9 mouse cellular contexts compared by ENCODE assay signal in the genomic region with DNA sequence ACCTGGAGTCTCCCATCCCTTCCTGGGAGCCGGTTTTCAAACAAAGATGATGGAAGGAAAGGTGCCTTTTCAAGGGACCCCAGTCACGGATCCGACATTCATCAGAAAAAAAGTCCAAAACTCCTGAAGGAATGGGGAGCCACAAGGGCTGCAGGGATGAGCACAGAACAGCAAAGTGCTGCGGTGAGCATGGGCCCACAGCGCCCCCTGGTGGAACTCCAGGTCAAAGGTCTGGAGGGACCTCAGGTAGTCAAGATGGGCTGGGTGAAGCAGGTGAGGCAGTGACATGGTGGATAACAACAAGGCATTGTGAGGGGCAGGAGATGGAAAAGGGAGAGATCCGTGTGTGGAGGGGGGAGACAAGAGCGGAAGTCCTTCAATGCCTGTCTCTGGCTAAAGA. TPM values are rescaled to one million over a fixed set of nuclear protein-coding genes. Genes with fewer than 3 reads are reported as not detected.
DNase-seq lines count a peak whose midpoint lies in the region; ATAC-seq and TF ChIP-seq lines count a peak whose summit lies in the region.
"Had no signal": no experiment of that assay in that cellular context is flagged by ENCODE, and none has a peak within 500 bp of the region (broad histone marks: within the 10 kb centered on the region; RNA-seq: fewer than 3 reads in every experiment).

No protein-coding gene starts in this region.

- no peaks in the 10 kb centered on the region for H3K9me3 ChIP-seq in forebrain, embryonic 16.5 days (ENCODE audit: control insufficient read depth, low read length)
- no peaks in the 10 kb centered on the region for H3K9me3 ChIP-seq in hindbrain, postnatal 0 days (ENCODE audit: low read length)
- H3K9me3 ChIP-seq in midbrain, embryonic 15.5 days = no peaks in the 10 kb centered on the region
- H3K9me3 ChIP-seq: limb, embryonic 13.5 days had no signal

- TF ChIP-seq CTCF in hindbrain, postnatal 0 days (IDR thresholded peaks at IDR 0.05; ENCODE audit: low read depth) = peak; percentile 99

- no peaks in the 10 kb centered on the region for H3K27me3 ChIP-seq in forebrain, embryonic 16.5 days (replicated peaks; ENCODE audit: control insufficient read depth, insufficient read depth, low read length)
- no peaks in the 10 kb centered on the region for H3K27me3 ChIP-seq in hindbrain, postnatal 0 days (ENCODE audit: insufficient read depth, low read length)
- no peaks in the 10 kb centered on the region for H3K27me3 ChIP-seq in midbrain, embryonic 15.5 days (replicated peaks)
- H3K27me3 ChIP-seq: limb, embryonic 13.5 days had no signal

- H3K4me1 ChIP-seq in forebrain, embryonic 16.5 days (replicated peaks; ENCODE audit: control insufficient read depth, insufficient read depth, low read length) = no peaks in the 10 kb centered on the region
- peaks cover 3% of the 10 kb centered on the region for H3K4me1 ChIP-seq in hindbrain, postnatal 0 days (ENCODE audit: insufficient read depth, low read length)
- H3K4me1 ChIP-seq in midbrain, embryonic 15.5 days = peaks cover 9% of the 10 kb centered on the region; the same call in 1 of the 2 replicates

- ATAC-seq in forebrain, embryonic 16.5 days = peak; percentile 43; the same call in 1 of the 2 replicates
- peak; percentile 72; the same call in 1 of the 2 replicates for ATAC-seq in hindbrain, postnatal 0 days
- ATAC-seq in midbrain, embryonic 15.5 days (replicated peaks) = peak; percentile 74

- H3K9ac ChIP-seq in forebrain, embryonic 16.5 days (replicated peaks; ENCODE audit: low read depth, low read length) = no peak overlapping the region
- H3K9ac ChIP-seq in hindbrain, postnatal 0 days (replicated peaks; ENCODE audit: low read length) = no peak overlapping the region
- no peak overlapping the region for H3K9ac ChIP-seq in midbrain, embryonic 15.5 days
- H3K9ac ChIP-seq: limb, embryonic 13.5 days had no signal

- no peak overlapping the region for H3K4me3 ChIP-seq in forebrain, embryonic 16.5 days (replicated peaks; ENCODE audit: low read length)
- no peak overlapping the region for H3K4me3 ChIP-seq in hindbrain, postnatal 0 days (ENCODE audit: low read length)
- no peak overlapping the region for H3K4me3 ChIP-seq in midbrain, embryonic 15.5 days
- H3K4me3 ChIP-seq: limb, embryonic 13.5 days had no signal

- no peaks in the 10 kb centered on the region for H3K36me3 ChIP-seq in forebrain, embryonic 16.5 days (ENCODE audit: control insufficient read depth, insufficient read depth)
- H3K36me3 ChIP-seq in hindbrain, postnatal 0 days (ENCODE audit: insufficient read depth, low read length) = no peaks in the 10 kb centered on the region
- H3K36me3 ChIP-seq in midbrain, embryonic 15.5 days (replicated peaks) = no peaks in the 10 kb centered on the region

- H3K4me2 ChIP-seq in forebrain, embryonic 16.5 days (ENCODE audit: low read length) = no peak overlapping the region
- no peak overlapping the region for H3K4me2 ChIP-seq in hindbrain, postnatal 0 days (ENCODE audit: low read depth, low read length)
- no peak overlapping the region for H3K4me2 ChIP-seq in midbrain, embryonic 15.5 days
- H3K4me2 ChIP-seq: limb, embryonic 13.5 days had no signal

- intact Hi-C loops in left cerebral cortex, postnatal 36 days (cut with DNase I) = loop anchor here (1.0 to 5.0 kb wide), 3 partner anchors 97 to 600 kb away; no protein-coding TSS in a partner anchor

- H3K27ac ChIP-seq in forebrain, embryonic 16.5 days (ENCODE audit: low read length) = no peak overlapping the region
- H3K27ac ChIP-seq in hindbrain, postnatal 0 days = no peak overlapping the region
- no peak overlapping the region for H3K27ac ChIP-seq in midbrain, embryonic 15.5 days
- H3K27ac ChIP-seq: limb, embryonic 13.5 days had no signal

- WGBS in forebrain, embryonic 16.5 days = 7% methylated on average over 7 of the region's 7 CpGs
- WGBS in hindbrain, postnatal 0 days = 4% methylated on average over 7 of the region's 7 CpGs
- 5% methylated on average over 7 of the region's 7 CpGs for WGBS in midbrain, embryonic 15.5 days

- peak; percentile 73 for DNase-seq in gastrocnemius, adult 18-20 months (ENCODE audit: low spot score)
- no peak for DNase-seq in gastrocnemius, postnatal 25 days
- peak; percentile 65 for DNase-seq in cerebellum, adult 11-12 months
- peak; percentile 89 for DNase-seq in hindbrain, postnatal 0 days (ENCODE audit: low spot score)
- DNase-seq in left cerebral cortex, postnatal 36 days (ENCODE audit: low spot score in 2 of 2) = peak; percentile 72 to 75
- peak; percentile 58 to 74 for DNase-seq in spleen, postnatal 14 days (ENCODE audit: low spot score in 2 of 2)

RNA-seq across cellular contexts. Expression of a gene that starts 24.9 kb away (rescaled TPM):
- total RNA-seq in gastrocnemius, adult 18-20 months (2021) = 1 to 10 TPM; 1.2 to 1.7 TPM
- 1 to 10 TPM; 1.8 to 2.0 TPM for total RNA-seq in gastrocnemius, postnatal 25 days (2021)
- polyA plus RNA-seq in forebrain, embryonic 16.5 days (2015; fragmentation: Nextera tagmentation; extraction: Ambion mirVana) = 1.8 and 2.8 TPM in 2 replicates
- 6.0 and 7.8 TPM in 2 replicates for total RNA-seq in hindbrain, postnatal 0 days (2014; rRNA removed)
- polyA plus RNA-seq in hindbrain, postnatal 0 days (2015; fragmentation: Nextera tagmentation; extraction: Ambion mirVana) = 1.8 and 2.3 TPM in 2 replicates
- 1 to 10 TPM; 3.5 TPM for total RNA-seq in left cerebral cortex, postnatal 36 days (2021)
- 1.6 TPM in 2 replicates for polyA plus RNA-seq in midbrain, embryonic 15.5 days (2015; fragmentation: Nextera tagmentation; extraction: Ambion mirVana)

RNA-seq across cellular contexts. Expression of a gene that starts 53.8 kb away (rescaled TPM):
- total RNA-seq in gastrocnemius, adult 18-20 months (2021) = not detected
- not detected for total RNA-seq in gastrocnemius, postnatal 25 days (2021)
- polyA plus RNA-seq in forebrain, embryonic 16.5 days (2015; fragmentation: Nextera tagmentation; extraction: Ambion mirVana) = not detected in 2 replicates
- total RNA-seq in hindbrain, postnatal 0 days (2014; rRNA removed) = not detected in 2 replicates
- not detected in 2 replicates for polyA plus RNA-seq in hindbrain, postnatal 0 days (2015; fragmentation: Nextera tagmentation; extraction: Ambion mirVana)
- not detected for total RNA-seq in left cerebral cortex, postnatal 36 days (2021)
- polyA plus RNA-seq in midbrain, embryonic 15.5 days (2015; fragmentation: Nextera tagmentation; extraction: Ambion mirVana) = not detected in 2 replicates
- polyA plus RNA-seq: limb, embryonic 13.5 days had no signal

RNA-seq across cellular contexts. Expression of a gene that starts 57.9 kb away (rescaled TPM):
- 10 to 100 TPM; 40.7 to 47.3 TPM for total RNA-seq in gastrocnemius, adult 18-20 months (2021)
- 10 to 100 TPM; 47.9 to 52.3 TPM for total RNA-seq in gastrocnemius, postnatal 25 days (2021)
- polyA plus RNA-seq in forebrain, embryonic 16.5 days (2015; fragmentation: Nextera tagmentation; extraction: Ambion mirVana) = 5.0 and 7.5 TPM in 2 replicates
- 13.6 and 14.4 TPM in 2 replicates for total RNA-seq in hindbrain, postnatal 0 days (2014; rRNA removed)
- polyA plus RNA-seq in hindbrain, postnatal 0 days (2015; fragmentation: Nextera tagmentation; extraction: Ambion mirVana) = 6.5 and 7.1 TPM in 2 replicates
- 10 to 100 TPM; 11.2 to 11.5 TPM for total RNA-seq in left cerebral cortex, postnatal 36 days (2021)
- polyA plus RNA-seq in midbrain, embryonic 15.5 days (2015; fragmentation: Nextera tagmentation; extraction: Ambion mirVana) = 10.1 and 12.4 TPM in 2 replicates
